Mouse (Mus musculus): ENCODE measurements around the gene Fgfbp1.

DNA sequence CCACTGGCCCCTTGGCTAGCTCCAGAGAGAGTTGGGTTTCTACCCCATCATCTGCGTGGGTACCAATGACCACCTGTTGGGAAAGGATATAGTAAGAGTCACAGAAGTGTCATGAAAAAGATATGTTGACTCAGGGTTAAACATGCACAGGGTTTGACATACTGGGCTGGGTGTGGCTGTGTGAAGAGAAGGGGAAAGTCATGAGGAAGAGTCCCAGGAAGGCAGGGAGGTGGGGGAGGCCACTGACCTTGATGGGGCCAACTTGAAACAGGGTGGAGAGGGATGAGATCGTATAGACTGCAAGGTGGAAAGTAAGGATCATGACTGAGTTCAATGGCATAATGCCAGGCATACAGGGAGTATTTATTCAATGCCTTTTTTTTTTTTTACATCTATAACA, 1.2 kb downstream of the Fgfbp1 start:
- TF ChIP-seq POLR2A (IDR thresholded peaks at IDR 0.05; ENCODE audit: extremely low read depth, insufficient read depth, low read length) (no peak), CTCF (IDR thresholded peaks at IDR 0.05; ENCODE audit: low read depth, low read length) (no peak)
